Comparison of ENCODE assay signal across 21 mouse cellular contexts in genomic region chr7:44320886-44321285, GRCm38 (mm10). TPM values are rescaled to one million over a fixed set of nuclear protein-coding genes. Genes with fewer than 3 reads are reported as not detected.
DNase-seq lines count a peak whose midpoint lies in the region; ATAC-seq lines count a peak whose summit lies in the region.
"Had no signal": no experiment of that assay in that cellular context is flagged by ENCODE, and none has a peak within 500 bp of the region (broad histone marks: within the 10 kb centered on the region; RNA-seq: fewer than 3 reads in every experiment).

No protein-coding gene starts in this region.

- peaks cover 21% of the 10 kb centered on the region; the same call in 1 of the 2 replicates for H3K36me3 ChIP-seq in hindbrain, embryonic 10.5 days
- no peaks in the 10 kb centered on the region for H3K36me3 ChIP-seq in hindbrain, embryonic 11.5 days (ENCODE audit: control insufficient read depth, insufficient read depth, low read length)
- peaks cover 84% of the 10 kb centered on the region for H3K36me3 ChIP-seq in hindbrain, embryonic 14.5 days (replicated peaks; ENCODE audit: control insufficient read depth, insufficient read depth)
- H3K36me3 ChIP-seq: lung, embryonic 15.5 days had no signal

- ATAC-seq in hindbrain, embryonic 11.5 days (ENCODE audit: low FRiP score): no peak
- no peak for ATAC-seq in hindbrain, embryonic 14.5 days (ENCODE audit: low FRiP score)
- ATAC-seq: activated CD4-positive, CD25-positive, alpha-beta regulatory T cell, adult 4 months; midbrain, embryonic 13.5 days had no signal

- no peaks in the 10 kb centered on the region for H3K4me1 ChIP-seq in hindbrain, embryonic 10.5 days (replicated peaks)
- no peaks in the 10 kb centered on the region for H3K4me1 ChIP-seq in hindbrain, embryonic 11.5 days (replicated peaks; ENCODE audit: control insufficient read depth, insufficient read depth, low read length)
- H3K4me1 ChIP-seq in hindbrain, embryonic 14.5 days (replicated peaks; ENCODE audit: control insufficient read depth, insufficient read depth, low read length): no peaks in the 10 kb centered on the region
- H3K4me1 ChIP-seq: embryonic facial prominence, embryonic 13.5 days; limb, embryonic 15.5 days; lung, embryonic 15.5 days; midbrain, embryonic 13.5 days had no signal

- no peak overlapping the region for H3K4me3 ChIP-seq in hindbrain, embryonic 10.5 days
- H3K4me3 ChIP-seq in hindbrain, embryonic 11.5 days (ENCODE audit: low read depth, low read length): no peak overlapping the region
- no peak overlapping the region for H3K4me3 ChIP-seq in hindbrain, embryonic 14.5 days (replicated peaks; ENCODE audit: low read length)
- H3K4me3 ChIP-seq: embryonic facial prominence, embryonic 13.5 days; limb, embryonic 15.5 days; lung, embryonic 15.5 days; midbrain, embryonic 13.5 days had no signal

- peaks cover 8% of the 10 kb centered on the region for H3K27me3 ChIP-seq in hindbrain, embryonic 10.5 days (ENCODE audit: insufficient read depth, poor library complexity, severe bottlenecking)
- H3K27me3 ChIP-seq in hindbrain, embryonic 11.5 days (ENCODE audit: control insufficient read depth, insufficient read depth, low read length): no peaks in the 10 kb centered on the region
- H3K27me3 ChIP-seq in hindbrain, embryonic 14.5 days (ENCODE audit: control insufficient read depth, insufficient read depth, low read length): no peaks in the 10 kb centered on the region
- H3K27me3 ChIP-seq: lung, embryonic 15.5 days; midbrain, embryonic 13.5 days had no signal

- H3K9me3 ChIP-seq in hindbrain, embryonic 10.5 days: no peaks in the 10 kb centered on the region
- no peaks in the 10 kb centered on the region for H3K9me3 ChIP-seq in hindbrain, embryonic 11.5 days (ENCODE audit: control insufficient read depth, low read length)
- no peaks in the 10 kb centered on the region for H3K9me3 ChIP-seq in hindbrain, embryonic 14.5 days (ENCODE audit: control insufficient read depth, low read length)
- H3K9me3 ChIP-seq: embryonic facial prominence, embryonic 13.5 days; limb, embryonic 15.5 days; lung, embryonic 15.5 days; midbrain, embryonic 13.5 days had no signal

- H3K4me2 ChIP-seq in hindbrain, embryonic 11.5 days (replicated peaks; ENCODE audit: low read depth, low read length): no peak overlapping the region
- H3K4me2 ChIP-seq in hindbrain, embryonic 14.5 days (replicated peaks): no peak overlapping the region
- H3K4me2 ChIP-seq: embryonic facial prominence, embryonic 13.5 days; limb, embryonic 15.5 days; lung, embryonic 15.5 days; midbrain, embryonic 13.5 days had no signal

- no peak overlapping the region for H3K9ac ChIP-seq in hindbrain, embryonic 11.5 days (ENCODE audit: low read depth, low read length)
- 0 out of 2 replicates have a peak overlapping the region, but pooled peaks have one; percentile 9 for H3K9ac ChIP-seq in hindbrain, embryonic 14.5 days
- H3K9ac ChIP-seq: embryonic facial prominence, embryonic 13.5 days; limb, embryonic 15.5 days; lung, embryonic 15.5 days; midbrain, embryonic 13.5 days had no signal

- intact Hi-C loops in left cerebral cortex, postnatal 25 days (cut with DNase I): no loop called here

- no peak for DNase-seq in hindbrain, embryonic 10.5 days (ENCODE audit: low spot score)
- DNase-seq in hindbrain, embryonic 11.5 days (ENCODE audit: low spot score): no peak
- DNase-seq in cerebellum, adult 18-20 months: peak; percentile 75 to 79
- DNase-seq in hindbrain, embryonic 14.5 days (ENCODE audit: low spot score): no peak
- peak; percentile 57 to 78 for DNase-seq in left cerebral cortex, postnatal 25 days (ENCODE audit: low spot score in 2 of 2)
- DNase-seq in testis, postnatal 14 days (ENCODE audit: low spot score): no peak
- DNase-seq in c-Kit-positive CD71-positive TER-119-positive erythroid progenitor cells, embryonic 14.5 days (ENCODE audit: low spot score): no peak
- no peak for DNase-seq in embryo, embryonic 9.5 days (ENCODE audit: extremely low spot score)
- DNase-seq: kidney, postnatal 14 days had no signal

- H3K27ac ChIP-seq in hindbrain, embryonic 10.5 days: 0 out of 2 replicates have a peak overlapping the region, but pooled peaks have one; percentile 31
- no peak overlapping the region for H3K27ac ChIP-seq in hindbrain, embryonic 11.5 days (ENCODE audit: low read depth, low read length)
- H3K27ac ChIP-seq in hindbrain, embryonic 14.5 days: no peak overlapping the region
- H3K27ac ChIP-seq: embryonic facial prominence, embryonic 13.5 days; limb, embryonic 15.5 days; lung, embryonic 15.5 days; midbrain, embryonic 13.5 days; stomach, postnatal 0 days had no signal

- 54% methylated on average over 8 of the region's 8 CpGs for WGBS in hindbrain, embryonic 10.5 days
- 50% methylated on average over 8 of the region's 8 CpGs for WGBS in hindbrain, embryonic 11.5 days
- 46% methylated on average over 8 of the region's 8 CpGs for WGBS in hindbrain, embryonic 14.5 days

RNA-seq across cellular contexts. Expression of gene Shank1, which starts 10.8 kb away (rescaled TPM):
- polyA plus RNA-seq in hindbrain, embryonic 10.5 days (2016; fragmentation: Nextera tagmentation; extraction: Ambion mirVana): 1.2 and 4.6 TPM in 2 replicates
- polyA plus RNA-seq in hindbrain, embryonic 11.5 days (2014; fragmentation: Nextera tagmentation; extraction: Ambion mirVana): 5.1 and 6.9 TPM in 2 replicates
- 40.3 and 46.8 TPM in 2 replicates for polyA plus RNA-seq in hindbrain, embryonic 14.5 days (2014; fragmentation: Nextera tagmentation; extraction: Ambion mirVana)
- 100 to 1,000 TPM; 571 to 587 TPM for total RNA-seq in left cerebral cortex, postnatal 25 days (2021)
- total RNA-seq: hematopoietic stem cell, adult 5-6 weeks had no signal
- polyA plus RNA-seq: activated CD4-positive, CD25-positive, alpha-beta regulatory T cell, adult 4 months had no signal

RNA-seq across cellular contexts. Expression of gene Clec11a, which starts 14.2 kb away (rescaled TPM):
- 1.8 and 2.1 TPM in 2 replicates for polyA plus RNA-seq in hindbrain, embryonic 10.5 days (2016; fragmentation: Nextera tagmentation; extraction: Ambion mirVana)
- polyA plus RNA-seq in hindbrain, embryonic 11.5 days (2014; fragmentation: Nextera tagmentation; extraction: Ambion mirVana): 2.7 TPM in 2 replicates
- polyA plus RNA-seq in hindbrain, embryonic 14.5 days (2014; fragmentation: Nextera tagmentation; extraction: Ambion mirVana): 3.6 and 3.7 TPM in 2 replicates
- 1 to 10 TPM; 3.5 to 3.9 TPM for total RNA-seq in left cerebral cortex, postnatal 25 days (2021)

RNA-seq across cellular contexts. Expression of gene Gm15517, which starts 59.6 kb away (rescaled TPM):
- not detected in 2 replicates for polyA plus RNA-seq in hindbrain, embryonic 10.5 days (2016; fragmentation: Nextera tagmentation; extraction: Ambion mirVana)
- polyA plus RNA-seq in hindbrain, embryonic 11.5 days (2014; fragmentation: Nextera tagmentation; extraction: Ambion mirVana): not detected in 2 replicates
- not detected in 2 replicates for polyA plus RNA-seq in hindbrain, embryonic 14.5 days (2014; fragmentation: Nextera tagmentation; extraction: Ambion mirVana)
- not detected for total RNA-seq in left cerebral cortex, postnatal 25 days (2021)
- total RNA-seq: heart, adult 8-10 months; hematopoietic stem cell, adult 5-6 weeks; MEL had no signal
- polyA plus RNA-seq: activated CD4-positive, CD25-positive, alpha-beta regulatory T cell, adult 4 months; C2C12; embryonic facial prominence, embryonic 13.5 days; limb, embryonic 15.5 days; lung, embryonic 15.5 days; midbrain, embryonic 13.5 days; neural tube, embryonic 14.5 days; small intestine, adult 2 months; stomach, postnatal 0 days had no signal

Comparison
In these comparisons a context has a peak if more than half of its experiments do, and no peak if none do; other contexts are left out.
1. DNase-seq: peak in cerebellum, adult 18-20 months (2 of 2) and left cerebral cortex, postnatal 25 days (2 of 2); none in hindbrain, embryonic 10.5 days (single experiment), hindbrain, embryonic 11.5 days (single experiment), hindbrain, embryonic 14.5 days (single experiment), testis, postnatal 14 days (single experiment), c-Kit-positive CD71-positive TER-119-positive erythroid progenitor cells, embryonic 14.5 days (single experiment) and embryo, embryonic 9.5 days (single experiment).